Mouse (Mus musculus) brain, embryonic 14.5 days (tissue): ENCODE data around the gene Ssr2.

Experiments used
- CTCF ChIP-seq: fragments of 200-500 bp; IDR thresholded peaks from 2 replicates; pipeline ENCODE4 v1.5.1; 2012; ENCODE audit warnings: inconsistent platforms, mild to moderate bottlenecking, moderate library complexity, borderline replicate concordance; ENCODE audit not compliant: insufficient read depth, insufficient read length; ENCODE audit errors: extremely low read depth
- POLR2A ChIP-seq: fragments of 200-500 bp; IDR thresholded peaks from 2 replicates; pipeline ENCODE4 v1.6.1; 2012; ENCODE audit warnings: mild to moderate bottlenecking, inconsistent platforms, borderline replicate concordance; ENCODE audit not compliant: poor library complexity, insufficient read depth, insufficient read length, severe bottlenecking; ENCODE audit errors: extremely low read depth

DNA sequence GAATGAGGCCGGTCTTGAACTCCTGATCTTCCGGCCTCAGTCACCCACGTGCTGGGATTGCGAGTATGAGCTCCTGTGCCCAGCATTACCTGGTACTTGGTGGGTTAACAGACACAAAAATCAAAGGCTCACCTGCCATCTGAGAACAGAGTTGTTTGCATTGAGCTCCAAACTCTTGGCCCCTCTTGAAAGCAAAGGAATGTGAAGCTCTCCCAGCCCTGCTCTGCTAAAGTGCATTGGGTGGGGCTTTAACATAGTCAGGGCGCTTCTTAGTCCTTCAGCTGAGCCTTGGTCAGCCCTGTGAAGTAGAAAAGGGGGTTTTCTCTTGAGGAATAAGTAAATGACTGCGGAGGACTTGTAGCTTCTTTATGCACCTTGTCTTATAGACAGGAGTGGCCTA is 10.1 kb downstream of the Ssr2 start:
- TF ChIP-seq CTCF (no peak), POLR2A (no peak)
